Mouse (Mus musculus) hindbrain, embryonic 12.5 days (tissue): ENCODE data around the gene Gpd2. TPM values are rescaled to one million over a fixed set of nuclear protein-coding genes. Genes with fewer than 3 reads are reported as not detected.

Experiments used
- ATAC-seq: fragments of 200-750 bp; cut with Nextera tagmentation; 2 replicates; pipeline ENCODE4 v1.8.0; 2017; ENCODE audit warnings: moderate TSS enrichment; ENCODE audit not compliant: low FRiP score
- H3K27ac ChIP-seq: fragments of 300-500 bp; sonication (generic); 2 replicates; pipeline ENCODE4 v1.5.1; 2016; ENCODE audit warnings: mild to moderate bottlenecking
- H3K27me3 ChIP-seq: fragments of 300-500 bp; sonication (generic); 2 replicates; pipeline ENCODE4 v1.6.1; 2016; ENCODE audit warnings: mild to moderate bottlenecking
- H3K36me3 ChIP-seq: fragments of 300-500 bp; sonication (generic); 2 replicates; pipeline ENCODE4 v1.6.1; 2016; ENCODE audit warnings: mild to moderate bottlenecking
- H3K4me1 ChIP-seq: fragments of 300-500 bp; sonication (generic); 2 replicates; pipeline ENCODE4 v1.6.1; 2016
- H3K4me2 ChIP-seq: fragments of 300-500 bp; sonication (generic); replicated peaks from 2 replicates; pipeline ENCODE4 v1.6.1; 2016; ENCODE audit warnings: mild to moderate bottlenecking
- H3K4me3 ChIP-seq: fragments of 300-500 bp; sonication (generic); 2 replicates; pipeline ENCODE4 v1.5.1; 2016; ENCODE audit warnings: mild to moderate bottlenecking
- H3K9ac ChIP-seq: fragments of 300-500 bp; sonication (generic); 2 replicates; pipeline ENCODE4 v1.6.1; 2016; ENCODE audit warnings: mild to moderate bottlenecking, moderate library complexity
- H3K9me3 ChIP-seq: fragments of 300-500 bp; sonication (generic); replicated peaks from 2 replicates; pipeline ENCODE4 v1.6.1; 2016; ENCODE audit warnings: mild to moderate bottlenecking
- WGBS: fragments of 180-500 bp; shearing (Covaris S2); methylation state at CpG from one replicate; pipeline ENCODE4 v1.1.7; 2016; 5-methylcytosine and 5-hydroxymethylcytosine counted together
- polyA plus RNA-seq: library from polyadenylated mRNA; unstranded; fragments of >200 nt; fragmentation: Nextera tagmentation; extraction: Ambion mirVana; gene quantifications from 2 replicates; pipeline ENCODE4 v1.2.1, GENCODE M21; 2016

Gpd2 gene
- 17.4 and 18.9 TPM in 2 replicates for polyA plus RNA-seq

DNA sequence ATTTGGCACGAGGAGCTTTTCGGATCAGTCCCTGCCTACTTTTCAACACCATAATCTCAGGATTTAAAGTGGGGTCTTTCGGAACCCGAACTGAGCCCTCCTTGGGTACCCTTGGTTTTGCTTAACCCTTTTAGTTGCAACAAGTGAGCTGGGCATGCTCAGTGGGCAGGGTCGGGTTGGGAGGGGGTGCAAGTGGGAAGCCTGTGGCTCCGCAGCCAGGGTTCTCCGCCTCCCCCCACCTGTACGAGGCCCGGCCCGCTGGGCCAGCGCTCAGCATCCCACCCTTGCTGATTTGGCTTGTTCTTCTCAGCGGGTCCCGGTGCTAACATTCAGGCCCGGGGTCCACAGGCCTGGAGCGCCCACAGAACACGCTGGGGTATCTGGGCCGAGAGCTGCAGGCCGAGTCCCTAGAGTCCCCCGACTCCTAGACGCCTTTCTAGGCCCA, at the start of gene Gpd2:
Gene Gpd2, plus strand, starts transcription at position 161 of the 445 bp plus-strand sequence.
- H3K4me3 ChIP-seq, result peak within 1 kb of the TSS; percentile 74
- H3K4me2 ChIP-seq, result peak within 1 kb of the TSS; percentile 83
- peak; percentile 76 for ATAC-seq
- no peaks in the 10 kb centered on the region for H3K36me3 ChIP-seq
- WGBS, result 5% methylated on average over 20 of the region's 20 CpGs
- H3K9ac ChIP-seq, result peak within 1 kb of the TSS; percentile 78
- peaks cover 12% of the 10 kb centered on the region for H3K4me1 ChIP-seq
- H3K27me3 ChIP-seq, result peaks cover 8% of the 10 kb centered on the region; the same call in 1 of the 2 replicates
- no peaks in the 10 kb centered on the region for H3K9me3 ChIP-seq
- peak within 1 kb of the TSS; percentile 35 for H3K27ac ChIP-seq

DNA sequence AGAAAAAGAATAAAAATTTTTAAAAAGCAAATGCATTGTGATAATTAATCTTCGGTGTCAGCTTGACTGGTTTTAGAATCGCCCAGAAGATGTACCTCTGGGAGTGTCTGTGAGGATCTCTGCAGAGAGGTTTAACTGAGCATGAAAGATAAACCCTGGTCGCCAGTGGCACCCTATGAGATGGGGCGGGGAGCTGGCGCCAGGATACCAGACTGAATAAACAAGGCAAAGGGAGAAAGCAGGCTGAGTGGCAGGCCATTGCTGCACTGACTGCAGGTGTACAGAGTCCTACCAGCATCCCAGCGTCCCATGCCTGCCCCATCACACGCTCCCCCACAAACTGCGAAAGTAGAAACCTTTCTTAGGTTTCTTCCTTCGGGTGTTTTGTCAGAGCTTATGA, 49.2 kb upstream of the Gpd2 start:
- no peak overlapping the region for H3K9ac ChIP-seq
- no peaks in the 10 kb centered on the region for H3K36me3 ChIP-seq
- 60% methylated on average over 9 of the region's 9 CpGs for WGBS
- no peak for ATAC-seq
- no peak overlapping the region for H3K4me2 ChIP-seq
- H3K4me1 ChIP-seq, result peaks cover 4% of the 10 kb centered on the region; the same call in 1 of the 2 replicates
- no peaks in the 10 kb centered on the region for H3K9me3 ChIP-seq
- no peaks in the 10 kb centered on the region for H3K27me3 ChIP-seq
- H3K27ac ChIP-seq, result no peak overlapping the region
- no peak overlapping the region for H3K4me3 ChIP-seq

DNA sequence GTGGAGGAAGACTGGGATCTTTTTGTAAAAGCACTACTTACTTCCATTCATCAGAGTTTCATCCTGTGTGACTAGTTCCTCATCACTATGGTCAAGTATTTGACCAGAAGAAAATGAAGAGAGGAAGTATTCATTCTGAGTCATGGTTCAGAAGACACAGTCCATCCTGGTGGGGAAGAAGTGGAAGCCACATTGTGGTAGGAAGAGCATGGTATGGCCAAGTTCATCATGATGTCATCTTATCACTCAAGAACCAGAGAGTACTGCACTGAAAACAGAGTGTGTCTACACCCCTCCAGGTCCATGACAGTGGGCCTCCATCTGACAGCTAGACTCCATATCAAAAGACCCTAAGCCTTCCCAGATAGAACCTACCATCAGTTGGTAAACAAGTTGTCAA, 46.6 kb upstream of the Gpd2 start:
- no peak overlapping the region for H3K4me2 ChIP-seq
- no peak for ATAC-seq

GRCm38 (mm10) chr2:57199046-57199445, 38.4 kb upstream of the Gpd2 start:
- Histone ChIP-seq H3K9me3 (no peaks in the 10 kb centered on the region), H3K36me3 (no peaks in the 10 kb centered on the region), H3K27ac (no peak overlapping the region), H3K9ac (no peak overlapping the region), H3K4me1 (no peaks in the 10 kb centered on the region), H3K4me2 (no peak overlapping the region), H3K4me3 (no peak overlapping the region), H3K27me3 (no peaks in the 10 kb centered on the region)
- ATAC-seq, result no peak
- WGBS, result 87% methylated on average over 3 of the region's 3 CpGs

More for the DNA sequence above, 46.6 kb upstream of the Gpd2 start:
- Histone ChIP-seq H3K4me3 (no peak overlapping the region), H3K27me3 (no peaks in the 10 kb centered on the region), H3K27ac (no peak overlapping the region), H3K4me1 (no peaks in the 10 kb centered on the region), H3K9ac (no peak overlapping the region), H3K9me3 (no peaks in the 10 kb centered on the region), H3K36me3 (no peaks in the 10 kb centered on the region)

GRCm38 (mm10) chr2:57208472-57209083, 28.9 kb upstream of the Gpd2 start:
- no peak for ATAC-seq
- Histone ChIP-seq H3K27me3 (no peaks in the 10 kb centered on the region), H3K27ac (no peak overlapping the region), H3K4me1 (no peaks in the 10 kb centered on the region), H3K9me3 (peaks cover 6% of the 10 kb centered on the region; the same call in 1 of the 2 replicates), H3K9ac (no peak overlapping the region), H3K4me3 (no peak overlapping the region), H3K36me3 (no peaks in the 10 kb centered on the region), H3K4me2 (no peak overlapping the region)
- WGBS, result 85% methylated on average over 9 of the region's 9 CpGs

DNA sequence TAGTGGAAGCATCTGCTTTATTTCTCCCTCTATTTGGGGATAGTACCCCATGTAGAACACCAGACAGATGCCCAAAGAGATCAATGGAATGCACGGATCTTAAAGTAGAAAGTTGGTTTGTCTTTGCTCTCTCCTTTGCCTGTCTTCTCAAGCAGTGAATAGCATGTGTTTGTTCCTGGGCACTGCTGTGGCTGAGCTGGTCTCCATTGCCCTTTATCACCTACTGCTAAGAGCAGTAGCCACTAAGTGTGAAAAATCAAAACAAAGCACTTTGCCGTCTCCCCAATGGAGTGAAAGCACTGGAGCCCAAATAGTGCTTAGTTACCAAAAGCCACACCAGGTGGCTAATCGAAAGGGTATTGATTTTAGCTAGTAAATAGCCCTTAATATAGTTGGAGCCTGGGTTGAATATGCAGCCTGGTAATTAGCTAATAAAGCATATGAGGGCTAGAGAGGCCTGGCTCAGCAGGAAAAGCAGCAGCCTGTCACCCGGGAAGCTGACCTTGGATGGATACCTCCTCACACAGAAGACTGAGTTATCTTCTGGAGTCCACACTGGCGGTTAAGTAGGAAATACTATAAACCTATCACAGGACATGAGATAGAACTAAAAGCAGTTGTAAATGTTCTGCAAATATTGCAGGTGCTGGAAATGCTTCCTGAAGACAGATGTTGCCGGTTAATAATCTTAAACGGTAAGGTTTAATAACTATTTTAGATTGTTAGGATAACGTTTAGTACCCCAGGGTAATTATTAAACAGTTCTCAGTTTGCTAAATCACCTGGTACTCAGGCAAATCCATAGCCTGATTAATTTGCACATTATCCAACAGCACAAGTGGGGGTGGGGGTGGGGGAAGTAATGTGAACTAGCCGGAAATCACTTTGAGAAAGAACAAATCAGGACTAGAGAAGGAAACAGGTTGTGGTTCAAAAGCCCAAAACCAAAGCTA, 26.1 kb upstream of the Gpd2 start:
- H3K27ac ChIP-seq, result no peak overlapping the region
- 69% methylated on average over 9 of the region's 9 CpGs for WGBS
- ATAC-seq, result no peak
- H3K9me3 ChIP-seq, result peaks cover 7% of the 10 kb centered on the region; the same call in 1 of the 2 replicates
- H3K36me3 ChIP-seq, result no peaks in the 10 kb centered on the region
- no peak overlapping the region for H3K4me3 ChIP-seq
- no peak overlapping the region for H3K4me2 ChIP-seq
- no peaks in the 10 kb centered on the region for H3K27me3 ChIP-seq
- no peak overlapping the region for H3K9ac ChIP-seq
- no peaks in the 10 kb centered on the region for H3K4me1 ChIP-seq

DNA sequence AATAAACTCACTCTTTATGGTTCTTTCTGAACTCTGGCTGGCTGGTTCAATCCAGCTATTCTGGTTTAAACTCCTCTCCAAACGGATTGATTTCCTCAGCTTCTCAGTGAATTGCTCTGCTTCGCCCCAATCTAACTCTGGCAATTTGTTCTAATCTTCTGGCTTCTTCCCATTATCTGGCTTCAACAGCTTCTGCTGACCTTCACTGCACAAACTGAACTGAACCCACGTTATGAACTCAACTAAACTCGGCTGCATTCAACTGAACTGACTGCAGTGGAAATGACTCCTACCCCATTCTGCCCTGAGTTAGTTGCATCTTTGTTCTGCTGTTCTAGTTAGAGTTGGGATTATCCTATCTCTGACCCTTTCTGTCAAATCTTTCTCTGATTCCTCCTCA, 24.1 kb upstream of the Gpd2 start:
- Histone ChIP-seq H3K36me3 (no peaks in the 10 kb centered on the region), H3K4me3 (no peak overlapping the region), H3K27me3 (no peaks in the 10 kb centered on the region), H3K4me1 (no peaks in the 10 kb centered on the region), H3K9me3 (peaks cover 7% of the 10 kb centered on the region; the same call in 1 of the 2 replicates), H3K9ac (no peak overlapping the region), H3K4me2 (no peak overlapping the region), H3K27ac (no peak overlapping the region)
- 90% methylated on average over 4 of the region's 4 CpGs for WGBS
- ATAC-seq, result no peak

GRCm38 (mm10) chr2:57223288-57224026, 14.0 kb upstream of the Gpd2 start:
- H3K9me3 ChIP-seq, result no peaks in the 10 kb centered on the region
- no peak overlapping the region for H3K27ac ChIP-seq
- no peak overlapping the region for H3K9ac ChIP-seq
- 85% methylated on average over 3 of the region's 3 CpGs for WGBS
- ATAC-seq, result no peak; the same call in 1 of the 2 replicates
- no peaks in the 10 kb centered on the region for H3K4me1 ChIP-seq
- peaks cover 12% of the 10 kb centered on the region for H3K27me3 ChIP-seq
- H3K36me3 ChIP-seq, result no peaks in the 10 kb centered on the region
- H3K4me2 ChIP-seq, result no peak overlapping the region
- no peak overlapping the region for H3K4me3 ChIP-seq

DNA sequence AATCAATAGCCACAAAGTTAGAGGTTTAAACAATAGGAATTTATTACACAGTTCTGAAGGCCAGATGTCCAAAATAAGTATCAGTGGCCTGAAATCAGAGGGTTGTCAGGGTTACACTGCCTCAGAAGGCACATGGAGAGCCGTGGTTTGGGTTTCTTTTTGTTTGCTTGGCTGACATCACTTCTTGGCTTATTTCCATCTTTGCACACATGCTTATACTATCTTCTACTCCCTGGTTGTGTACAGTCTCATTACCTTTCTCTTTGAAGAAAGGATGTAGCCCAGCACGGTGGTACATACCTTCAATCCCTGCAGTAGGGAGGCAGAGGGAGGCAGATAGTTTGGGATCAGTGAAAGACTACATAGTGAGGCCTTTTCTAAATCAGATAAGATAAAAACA, 12.2 kb upstream of the Gpd2 start:
- 56% methylated on average over 2 of the region's 2 CpGs for WGBS
- peaks cover 12% of the 10 kb centered on the region for H3K27me3 ChIP-seq
- no peak overlapping the region for H3K9ac ChIP-seq
- H3K27ac ChIP-seq, result no peak overlapping the region
- no peak for ATAC-seq
- no peaks in the 10 kb centered on the region for H3K4me1 ChIP-seq
- no peak overlapping the region for H3K4me3 ChIP-seq
- no peak overlapping the region for H3K4me2 ChIP-seq
- H3K36me3 ChIP-seq, result no peaks in the 10 kb centered on the region
- H3K9me3 ChIP-seq, result no peaks in the 10 kb centered on the region

DNA sequence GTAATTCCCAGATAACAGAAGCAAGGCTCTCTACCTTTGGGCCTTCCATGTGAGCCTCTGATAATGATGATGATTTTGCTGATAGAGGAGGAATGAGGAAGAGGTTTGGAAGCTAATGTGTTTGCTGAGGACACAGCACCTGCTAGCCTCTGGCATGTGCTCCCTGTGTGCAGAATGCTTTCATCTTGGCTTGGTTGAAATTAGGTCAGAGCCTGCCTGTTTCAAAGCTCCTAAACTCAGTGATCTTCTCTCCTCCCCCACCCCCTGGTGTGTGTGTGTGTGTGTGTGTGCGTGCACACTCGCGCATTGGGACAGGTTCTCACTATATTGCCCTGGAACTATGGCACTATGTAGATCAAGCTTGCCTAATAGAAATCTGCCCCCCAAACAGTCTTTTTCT, 10.0 kb upstream of the Gpd2 start:
- ATAC-seq, result no peak
- WGBS, result 84% methylated on average over 3 of the region's 3 CpGs
- Histone ChIP-seq H3K27me3 (peaks cover 12% of the 10 kb centered on the region), H3K36me3 (no peaks in the 10 kb centered on the region), H3K4me2 (no peak overlapping the region), H3K9me3 (no peaks in the 10 kb centered on the region), H3K4me1 (no peaks in the 10 kb centered on the region), H3K27ac (no peak overlapping the region), H3K9ac (no peak overlapping the region), H3K4me3 (no peak overlapping the region)

DNA sequence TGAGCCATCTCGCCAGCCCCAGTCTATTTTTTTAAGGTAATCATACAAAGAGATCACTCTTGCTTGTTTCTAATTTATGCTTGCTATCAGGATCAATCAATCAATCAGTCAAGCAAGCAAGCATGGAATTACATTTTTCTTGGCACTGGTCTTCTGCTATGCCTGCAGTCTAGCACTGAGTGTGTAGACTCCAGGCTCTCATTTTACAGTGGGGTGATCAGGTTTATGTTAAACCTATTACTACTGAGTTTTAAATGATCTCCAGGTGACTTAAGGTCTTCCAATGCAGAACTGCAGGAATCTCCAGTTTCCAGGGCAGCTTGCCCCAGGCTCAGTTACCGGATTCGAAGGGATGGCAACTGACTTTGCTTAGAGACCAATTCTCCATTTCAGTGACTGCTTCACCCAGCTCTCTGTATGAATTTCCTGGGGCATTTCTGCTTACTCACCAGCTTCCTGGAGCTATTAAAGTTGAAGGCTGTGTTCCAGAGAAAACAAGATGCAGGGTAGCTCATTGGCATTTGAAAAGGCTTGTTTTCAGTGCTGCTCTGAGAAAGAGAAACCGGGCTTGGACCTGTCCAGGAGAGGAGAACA, 7.7 kb upstream of the Gpd2 start:
- Histone ChIP-seq H3K4me2 (no peak overlapping the region), H3K27me3 (no peaks in the 10 kb centered on the region), H3K27ac (no peak overlapping the region), H3K4me3 (no peak overlapping the region), H3K36me3 (no peaks in the 10 kb centered on the region), H3K9me3 (no peaks in the 10 kb centered on the region), H3K9ac (no peak overlapping the region), H3K4me1 (no peaks in the 10 kb centered on the region)
- ATAC-seq, result no peak
- WGBS, result 43% methylated on average over 4 of the region's 4 CpGs

DNA sequence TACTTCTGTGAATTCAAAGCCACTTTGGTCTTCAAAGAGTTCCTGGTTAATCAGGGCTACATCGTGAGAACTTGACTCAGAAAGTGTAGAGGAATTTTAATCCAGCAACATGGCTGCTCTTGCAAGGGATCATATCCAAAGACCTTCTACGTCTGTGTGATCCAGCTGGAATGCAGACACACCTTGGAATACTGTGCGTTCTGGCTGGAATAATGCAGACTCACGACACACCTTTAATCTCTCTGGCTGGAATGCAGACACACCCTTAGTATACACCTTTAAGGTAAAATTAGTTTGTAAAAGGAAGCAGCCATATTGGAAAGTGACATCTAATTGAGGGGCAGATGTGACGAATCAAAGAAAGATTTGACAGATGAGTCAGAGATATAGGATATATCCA, 6.0 kb upstream of the Gpd2 start:
- H3K4me3 ChIP-seq, result no peak overlapping the region
- H3K9me3 ChIP-seq, result no peaks in the 10 kb centered on the region
- no peak overlapping the region for H3K4me2 ChIP-seq
- ATAC-seq, result no peak
- no peaks in the 10 kb centered on the region for H3K36me3 ChIP-seq
- no peak overlapping the region for H3K9ac ChIP-seq
- WGBS, result 90% methylated on average over 5 of the region's 5 CpGs
- no peaks in the 10 kb centered on the region for H3K4me1 ChIP-seq
- no peak overlapping the region for H3K27ac ChIP-seq
- peaks cover under 1% of the 10 kb centered on the region; the same call in 1 of the 2 replicates for H3K27me3 ChIP-seq
